Mouse (Mus musculus) adrenal gland, postnatal 36 days (tissue): Measurements from ENCODE around the gene Rsph3a. TPM values are rescaled to one million over a fixed set of nuclear protein-coding genes. Genes with fewer than 3 reads are reported as not detected.
"Not testable (repeated sequence)": the region's sequence is repeated elsewhere in the genome, so short reads cannot be mapped to it uniquely, and the experiment has no call there.

Source experiments
- DNase-seq, 2 experiments: peaks; one replicate each; pipeline ENCODE4 v3.0.0; 2021; ENCODE audit warnings: mixed read lengths in 1 of 2
- total RNA-seq, 2 experiments: library from RNA; stranded (reverse); gene quantifications; 2 replicates each; pipeline ENCODE4 v1.2.3; 2021

Gene Rsph3a
- total RNA-seq, 2 experiments from 2014 or later = 43.3 to 51.1 TPM

DNA sequence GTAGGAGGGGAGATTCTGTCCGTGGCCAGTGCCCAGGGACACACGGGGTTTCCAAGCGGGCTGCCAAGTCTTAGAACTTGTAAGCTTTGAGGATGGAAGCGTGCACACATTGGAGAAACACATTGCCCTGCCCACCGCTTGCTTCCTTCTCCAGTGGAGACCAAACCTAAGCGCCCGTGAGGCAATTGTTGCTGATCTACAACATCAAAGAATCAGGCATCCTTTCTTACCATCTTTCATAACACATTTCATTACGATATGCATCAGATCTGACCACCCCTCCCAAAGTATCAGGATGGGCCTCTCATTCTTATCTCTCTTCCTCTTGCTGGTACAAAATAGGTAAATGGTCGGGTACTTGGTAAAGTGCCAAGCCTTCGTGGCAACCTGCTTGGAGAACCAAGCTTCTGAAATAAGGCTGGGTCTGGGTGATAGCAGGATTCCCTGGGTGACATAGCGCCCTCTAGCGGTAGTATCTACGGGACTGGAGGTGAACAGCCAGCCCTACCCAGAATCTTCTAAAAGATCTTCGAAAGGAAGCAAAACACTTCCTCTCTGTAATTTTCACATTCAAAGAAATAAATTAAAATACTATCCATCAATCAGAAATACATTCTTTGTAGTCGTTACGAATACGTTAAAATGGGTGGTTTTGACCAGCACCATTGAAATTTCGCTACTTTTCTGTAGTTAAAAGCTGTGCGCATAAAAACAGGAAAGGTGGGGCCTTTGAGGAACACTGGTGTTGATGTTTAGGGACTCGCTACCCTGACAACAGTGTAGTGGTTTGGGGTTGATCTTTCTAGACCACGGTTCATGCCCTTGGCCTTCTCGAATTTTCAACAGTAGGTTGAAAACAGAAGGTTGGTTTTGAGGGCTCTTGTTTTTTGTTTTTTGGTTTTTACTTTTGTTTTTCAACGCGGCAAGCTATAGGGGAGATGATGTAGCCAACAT lies 17.6 kb upstream of the Rsph3a start:
- DNase-seq = peak; percentile 83 to 89

DNA sequence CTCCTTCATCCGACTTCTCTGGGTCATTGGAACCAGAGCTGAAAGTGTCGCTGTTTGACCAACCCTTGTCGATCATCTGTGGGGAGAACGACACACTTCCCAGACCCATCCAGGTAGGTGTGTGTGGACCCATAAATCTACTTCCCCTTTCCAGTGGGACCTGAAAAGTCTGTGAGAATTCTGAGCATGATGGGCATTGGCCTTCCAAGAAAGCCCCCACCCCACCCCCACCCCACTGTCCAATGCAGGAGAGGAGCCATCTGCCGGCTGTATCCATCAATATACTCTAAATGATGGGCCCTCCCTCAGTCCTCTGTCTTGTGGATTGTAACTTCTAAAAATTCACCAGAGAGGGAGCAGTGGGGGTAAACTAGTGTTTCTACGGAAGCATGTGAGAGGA lies 16.8 kb upstream of the Rsph3a start:
- DNase-seq = no peak

DNA sequence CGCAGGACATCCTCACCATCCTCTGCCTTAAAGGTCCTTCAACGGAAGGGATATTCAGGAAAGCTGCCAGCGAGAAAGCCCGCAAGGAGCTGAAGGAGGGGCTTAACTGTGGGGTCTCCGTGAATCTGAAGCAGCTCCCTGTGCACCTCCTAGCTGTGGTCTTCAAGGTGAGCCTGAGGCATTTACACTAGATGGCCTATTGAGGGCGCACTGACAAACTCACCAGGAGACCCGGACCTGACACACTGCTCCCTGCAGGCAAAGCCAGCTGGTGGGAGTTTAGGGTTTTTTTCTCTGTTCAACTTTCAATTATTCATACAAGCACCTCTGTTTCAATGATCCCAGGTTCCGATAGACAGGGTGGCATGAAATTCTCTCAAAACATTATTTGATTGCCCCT lies 16.1 kb upstream of the Rsph3a start:
- DNase-seq = no peak

DNA sequence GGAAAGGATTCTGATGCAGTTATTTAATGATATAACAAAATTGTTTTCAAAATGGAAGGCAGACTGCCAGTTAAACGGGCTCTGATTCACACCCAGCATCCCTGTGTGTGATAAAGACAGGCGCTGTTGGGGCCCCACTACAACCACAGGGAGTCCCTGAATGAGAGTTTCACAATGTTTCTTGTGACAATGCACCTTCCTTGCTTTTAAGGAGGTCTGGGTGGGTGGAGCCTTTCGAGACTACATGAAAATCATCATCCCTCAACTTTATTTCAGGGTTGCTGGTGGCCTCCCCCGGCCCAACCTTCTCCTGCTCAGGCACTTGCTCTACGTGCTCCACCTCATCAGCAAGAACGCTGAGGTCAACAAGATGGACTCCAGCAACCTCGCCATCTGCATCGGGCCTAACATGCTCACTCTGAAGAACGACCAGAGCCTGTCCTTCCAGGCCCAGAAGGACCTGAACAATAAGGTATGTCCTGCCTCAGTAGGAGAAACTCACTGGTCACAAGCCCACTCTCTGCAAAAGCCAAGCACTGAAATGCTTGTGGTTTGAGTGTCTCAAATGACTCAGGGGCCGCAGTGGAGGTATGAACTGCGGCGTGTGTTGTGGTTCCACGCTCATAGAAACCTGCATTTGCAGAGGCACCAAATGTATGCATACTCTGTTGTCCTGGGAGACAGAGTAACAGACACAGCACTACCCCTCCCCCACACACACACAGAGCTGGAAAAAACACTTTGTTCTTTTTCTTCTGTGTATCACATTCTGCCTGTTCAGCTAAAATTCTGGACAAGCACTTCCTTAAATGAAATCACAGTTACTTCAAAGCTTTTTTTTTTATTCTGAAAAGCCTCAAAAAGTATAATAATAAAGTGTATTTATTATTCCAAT lies 14.1 kb upstream of the Rsph3a start:
- DNase-seq = no peak

DNA sequence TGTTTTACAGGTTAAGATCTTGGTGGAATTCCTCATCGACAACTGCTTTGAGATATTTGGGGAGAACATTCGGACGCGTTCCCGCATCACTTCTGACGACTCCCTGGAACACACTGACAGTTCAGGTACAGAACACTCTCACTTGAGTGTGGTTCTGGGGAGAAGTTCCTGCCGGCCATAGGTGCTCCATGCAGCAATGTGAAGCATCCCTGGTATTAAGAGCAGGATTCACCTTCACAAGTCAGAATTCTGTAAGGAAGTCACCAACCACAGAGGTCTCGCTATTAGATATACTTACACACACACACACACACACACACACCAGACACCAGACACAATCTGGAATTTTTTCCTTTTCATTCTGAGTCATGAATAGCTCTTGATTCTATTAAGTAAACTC lies 13.3 kb upstream of the Rsph3a start:
- DNase-seq = not testable (repeated sequence)

DNA sequence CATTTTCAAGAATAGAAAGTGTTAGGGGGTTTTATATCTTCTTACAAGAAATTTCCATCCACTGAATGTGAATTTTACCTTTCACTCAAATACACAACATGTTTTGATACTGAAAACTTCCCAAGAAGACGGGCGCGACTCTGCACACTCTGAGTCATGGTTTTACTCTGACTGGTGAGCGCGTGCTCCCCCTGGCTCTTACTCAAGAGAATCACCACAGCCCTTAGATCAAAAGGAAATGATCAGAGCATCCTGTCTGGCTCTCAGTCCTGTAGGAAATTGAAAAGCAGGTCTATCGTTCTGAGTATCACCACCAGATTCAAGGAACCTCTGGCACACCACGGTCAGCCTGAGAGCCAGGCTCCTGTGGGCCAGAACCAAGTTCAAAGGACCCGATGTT lies 5.8 kb upstream of the Rsph3a start:
- DNase-seq = peak; percentile 61 to 67

DNA sequence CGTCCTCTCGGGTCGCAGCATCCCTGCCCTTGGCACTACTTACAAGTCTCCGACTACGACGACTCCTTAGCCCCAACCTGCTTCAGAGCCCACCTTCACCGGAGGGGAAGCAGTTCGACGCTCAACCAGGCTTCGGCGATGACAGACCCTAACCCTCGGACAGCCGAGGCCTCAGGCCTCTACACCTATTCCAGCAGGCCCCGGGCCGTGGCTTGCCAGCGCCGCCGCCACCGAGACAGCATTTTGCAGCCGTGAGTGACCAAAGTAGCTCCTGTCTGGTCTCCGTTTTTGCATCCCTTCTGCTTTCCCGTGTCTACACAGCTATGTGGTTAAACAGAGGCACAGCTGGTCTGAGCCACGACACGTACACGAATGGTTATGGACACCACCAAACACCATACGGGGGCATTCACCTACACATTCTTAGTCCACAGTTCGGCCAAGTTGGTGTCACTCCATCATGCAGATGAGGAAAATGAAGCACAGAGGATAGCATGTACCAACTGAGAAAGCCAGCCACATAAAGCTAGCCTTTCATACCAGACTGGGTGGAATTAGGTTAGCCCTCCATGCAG lies 726 bp downstream of the Rsph3a start:
- not testable (repeated sequence) for DNase-seq

DNA sequence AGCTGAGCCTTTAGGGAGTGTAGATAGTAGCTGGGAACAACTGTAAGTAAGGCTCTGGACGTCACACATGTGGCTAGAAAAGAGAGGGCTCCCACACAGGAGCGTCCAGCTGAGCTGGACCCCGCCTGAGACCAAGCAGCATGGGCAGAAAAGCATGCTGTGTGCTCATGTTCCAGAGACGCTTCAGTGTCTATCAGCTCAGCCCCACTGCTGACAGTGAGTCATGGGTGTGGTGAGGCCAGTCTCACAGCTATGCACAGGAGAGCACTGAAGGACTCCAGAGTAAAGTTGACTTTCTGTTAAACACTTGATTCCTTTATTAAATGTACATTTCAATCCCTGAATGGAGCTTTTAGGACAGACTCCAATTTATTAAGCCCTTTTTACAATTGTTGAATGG lies 5.9 kb downstream of the Rsph3a start:
- not testable (repeated sequence) for DNase-seq

DNA sequence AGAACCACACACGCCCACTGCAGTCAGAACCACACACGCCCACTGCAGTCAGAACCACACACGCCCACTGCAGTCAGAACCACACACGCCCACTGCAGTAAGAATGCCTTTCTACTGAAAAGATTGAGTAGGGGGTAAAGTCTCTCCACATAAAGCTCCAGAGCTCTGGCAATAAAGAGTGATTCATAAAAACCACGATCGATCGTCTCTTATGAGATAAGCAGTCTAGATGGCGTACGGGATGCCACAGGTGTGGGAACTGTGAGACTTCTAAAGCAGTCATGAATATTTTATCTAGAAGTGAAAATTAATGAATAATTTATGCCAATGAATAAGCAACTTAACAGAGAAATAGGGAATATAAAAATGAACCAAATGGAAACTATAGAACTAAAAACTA lies 11.8 kb downstream of the Rsph3a start:
- not testable (repeated sequence) for DNase-seq

DNA sequence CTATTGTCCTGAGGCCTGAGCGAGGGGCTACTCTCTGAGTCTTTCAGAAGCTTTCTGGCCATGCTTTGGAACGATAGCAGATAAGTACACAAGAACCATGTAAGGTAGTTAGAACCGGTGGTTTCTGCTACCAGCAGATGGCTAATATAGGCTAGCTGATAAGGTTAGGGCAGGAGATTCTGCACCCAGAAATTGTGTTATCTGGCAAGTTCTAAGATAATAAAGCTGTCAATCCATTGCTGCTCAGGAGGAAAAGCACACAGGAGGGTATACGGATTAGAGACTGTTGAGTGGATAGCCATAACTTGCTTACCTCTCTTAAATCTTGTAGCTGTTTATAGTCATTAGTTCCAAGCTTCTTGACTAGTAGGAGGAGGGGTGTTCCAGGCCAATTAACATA lies 17.9 kb downstream of the Rsph3a start:
- not testable (repeated sequence) for DNase-seq

DNA sequence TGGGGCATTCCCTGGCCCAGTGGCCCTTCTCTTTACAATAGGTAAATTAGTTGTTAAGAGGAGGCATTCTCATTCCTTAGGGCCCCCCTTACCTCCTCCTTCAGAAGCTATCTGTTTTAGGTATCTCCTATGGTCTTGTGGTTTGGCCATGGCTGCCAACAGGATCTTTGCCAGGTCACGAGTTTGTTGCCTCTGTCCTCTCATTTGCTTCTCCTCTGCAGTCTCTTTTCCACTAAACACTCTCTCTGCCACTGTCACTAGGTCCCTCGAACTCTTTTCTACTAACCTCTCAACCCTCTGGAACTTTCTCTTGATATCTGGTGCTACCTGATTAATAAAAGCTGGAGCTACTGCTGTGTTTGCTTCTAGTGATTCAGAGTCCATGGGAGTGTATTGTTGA lies 19.0 kb downstream of the Rsph3a start:
- not testable (repeated sequence) for DNase-seq

DNA sequence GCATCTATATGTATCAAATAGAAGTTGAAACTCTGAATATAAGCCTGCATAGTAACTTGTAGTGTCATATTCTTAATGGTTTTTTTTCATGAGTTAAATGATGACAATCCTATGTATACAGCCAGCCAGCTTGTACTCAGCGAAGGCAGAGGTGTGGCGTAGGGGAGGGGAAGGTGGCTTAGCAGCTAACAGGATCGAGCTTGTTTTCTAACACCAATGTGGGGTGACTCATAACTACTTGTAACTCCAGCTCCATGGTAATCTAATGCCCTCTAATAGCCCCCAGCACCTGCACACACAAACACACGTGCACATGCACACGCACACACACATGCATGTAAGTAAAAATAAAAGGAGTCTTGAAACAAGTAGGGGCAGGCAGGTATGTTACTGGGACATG lies 23.1 kb downstream of the Rsph3a start:
- not testable (repeated sequence) for DNase-seq

DNA sequence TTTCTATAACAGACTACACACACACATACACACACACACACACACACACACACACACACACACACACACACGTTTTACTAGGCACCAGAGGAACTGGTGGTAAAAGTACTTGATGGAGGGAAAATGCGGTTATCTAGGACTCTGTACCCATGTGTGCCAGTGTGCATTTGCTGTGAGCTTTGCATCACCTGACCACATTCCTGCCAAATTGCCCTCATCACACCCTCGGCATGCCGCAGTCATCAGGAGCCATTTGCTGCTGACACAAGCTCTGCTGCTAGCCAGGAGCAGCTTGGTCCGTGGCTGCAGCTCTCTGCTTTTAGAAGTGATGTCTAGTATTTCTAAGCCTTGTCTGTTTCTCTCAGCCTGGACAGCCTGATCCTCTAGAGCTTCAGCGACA lies 24.4 kb downstream of the Rsph3a start:
- not testable (repeated sequence) for DNase-seq

DNA sequence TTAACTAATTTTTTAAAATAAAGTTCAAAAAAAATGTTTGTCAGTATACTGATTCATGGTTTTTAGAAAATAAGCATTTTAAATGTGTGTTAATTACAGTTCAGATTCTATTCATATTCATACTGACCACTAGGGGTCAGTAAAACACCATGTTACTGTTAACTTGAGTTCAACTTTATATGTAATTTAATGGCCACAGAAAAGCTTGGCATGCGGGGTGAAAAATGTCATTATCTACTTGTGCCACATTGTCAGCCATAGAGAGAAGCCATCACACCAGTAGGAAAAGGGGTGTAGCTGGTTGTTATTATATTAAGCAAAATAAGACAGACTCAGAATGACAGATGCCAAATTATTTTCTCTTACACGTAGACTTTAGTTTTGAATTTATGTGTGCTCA lies 38.1 kb downstream of the Rsph3a start:
- not testable (repeated sequence) for DNase-seq

DNA sequence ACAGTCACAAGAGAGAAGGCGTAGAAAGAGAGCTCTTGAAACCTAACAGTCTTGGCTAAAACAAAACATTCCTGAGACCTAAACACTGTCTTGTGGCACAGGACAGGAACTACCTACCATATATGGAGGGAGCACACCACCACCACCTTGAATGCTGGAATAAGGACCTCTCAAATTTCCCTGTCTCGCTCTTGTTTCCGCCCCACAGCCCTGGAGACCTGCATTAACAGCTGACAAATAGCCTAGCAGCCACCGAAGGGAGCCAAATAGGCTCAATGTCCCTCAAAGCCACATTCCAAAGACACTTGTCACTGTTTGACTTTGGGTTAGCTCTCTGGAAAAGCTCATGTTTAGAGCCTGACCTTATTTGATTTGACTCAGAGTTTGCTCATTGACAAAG lies 40.2 kb downstream of the Rsph3a start:
- DNase-seq = peak in 1 of 2 experiments; percentile 11

DNA sequence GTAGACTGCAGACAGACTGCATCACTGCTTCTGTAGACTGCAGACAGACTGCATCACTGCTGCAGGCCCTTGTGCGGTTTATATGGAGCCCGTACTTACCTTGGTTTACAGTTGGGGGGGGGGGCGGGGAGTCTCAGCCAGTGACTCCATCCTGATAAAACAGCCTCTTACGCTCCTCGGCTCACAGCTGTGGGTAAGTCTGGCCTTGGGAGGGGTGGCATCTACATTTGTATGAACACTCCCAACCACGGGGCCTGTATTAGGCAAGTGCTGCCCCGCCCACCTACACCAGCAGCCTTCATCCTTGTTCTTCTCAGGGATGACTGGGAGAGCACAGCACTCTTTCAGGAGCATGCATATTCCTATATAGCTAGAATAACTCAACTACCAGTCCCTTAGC lies 41.6 kb downstream of the Rsph3a start:
- peak in 1 of 2 experiments; percentile 15 for DNase-seq

DNA sequence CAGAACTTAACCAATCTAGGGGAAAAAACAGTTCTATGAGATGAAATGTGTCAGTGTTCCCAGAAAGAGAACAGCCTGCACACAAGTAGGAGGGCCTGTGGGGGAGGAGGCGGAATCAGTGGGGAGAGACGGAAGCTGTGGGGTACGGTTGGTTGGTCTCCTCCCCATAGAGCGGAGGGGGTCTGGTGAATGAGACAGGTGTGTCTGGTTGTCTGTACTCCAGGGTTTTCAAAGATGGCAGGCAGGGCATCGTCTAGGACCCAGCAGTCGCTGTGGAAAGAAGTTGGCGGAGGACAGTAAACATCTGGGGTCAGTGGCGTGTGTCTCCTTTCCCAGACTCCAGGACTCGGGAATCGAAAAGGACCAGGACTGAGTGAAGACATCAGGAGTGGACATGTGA lies 57.8 kb downstream of the Rsph3a start:
- not testable (repeated sequence) for DNase-seq

DNA sequence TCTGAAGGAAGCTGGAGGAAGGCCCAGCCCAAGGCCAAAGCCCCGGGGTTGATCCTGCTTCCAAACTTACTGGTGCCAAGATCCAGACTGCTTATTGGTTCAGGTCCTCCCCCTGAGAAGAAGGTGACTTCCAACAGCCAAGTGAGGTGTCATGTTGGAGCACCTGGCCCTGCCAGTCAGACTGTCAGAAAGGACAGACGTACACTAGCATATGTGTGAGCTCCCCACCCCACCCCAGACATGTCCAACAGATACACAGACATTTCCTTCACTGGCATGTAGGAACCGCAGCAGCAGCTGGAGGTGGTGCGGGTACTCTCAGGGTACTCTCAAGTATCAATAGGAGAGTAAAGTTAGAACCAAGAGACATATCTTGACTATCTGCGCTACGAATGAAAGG lies 61.4 kb downstream of the Rsph3a start:
- DNase-seq = not testable (repeated sequence)

DNA sequence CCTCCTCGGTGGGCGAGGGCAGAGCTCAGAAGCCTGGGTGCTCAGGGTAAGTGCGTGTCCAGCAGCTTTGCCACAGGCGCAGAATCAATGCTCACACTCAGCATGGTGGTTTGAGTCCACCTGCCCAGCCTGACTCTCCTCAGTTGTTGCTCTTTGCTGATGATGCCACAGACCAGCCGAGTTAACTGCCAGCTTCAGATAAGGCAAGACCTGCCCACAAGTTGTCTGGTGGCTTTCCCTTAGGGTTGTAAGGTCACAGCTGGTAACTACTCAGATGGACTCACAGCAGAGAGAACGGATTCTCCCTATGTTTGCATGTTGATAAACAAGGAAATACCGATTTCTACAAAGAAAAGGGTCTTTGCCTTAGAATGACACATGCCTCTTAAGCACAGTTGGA lies 64.2 kb downstream of the Rsph3a start:
- not testable (repeated sequence) for DNase-seq

DNA sequence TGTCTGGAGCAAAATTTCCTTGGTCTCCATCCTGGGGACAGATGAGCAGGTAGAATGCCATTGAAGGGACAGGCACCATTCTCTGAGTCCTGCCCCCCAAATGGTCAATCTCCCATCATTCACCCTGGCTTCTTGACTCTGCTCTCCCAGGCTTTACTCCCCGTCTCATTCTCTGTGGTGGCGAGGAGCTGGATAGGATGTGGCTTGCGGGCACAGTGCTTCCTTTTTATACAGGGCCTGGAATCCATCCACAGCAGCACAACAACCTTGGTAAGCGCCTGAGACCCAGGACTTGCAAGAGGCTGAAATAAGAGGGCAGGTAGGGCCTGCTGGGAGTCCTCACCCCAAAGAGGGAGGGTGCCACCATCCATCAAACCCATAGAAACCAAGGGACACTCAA lies 68.6 kb downstream of the Rsph3a start:
- not testable (repeated sequence) for DNase-seq

DNA sequence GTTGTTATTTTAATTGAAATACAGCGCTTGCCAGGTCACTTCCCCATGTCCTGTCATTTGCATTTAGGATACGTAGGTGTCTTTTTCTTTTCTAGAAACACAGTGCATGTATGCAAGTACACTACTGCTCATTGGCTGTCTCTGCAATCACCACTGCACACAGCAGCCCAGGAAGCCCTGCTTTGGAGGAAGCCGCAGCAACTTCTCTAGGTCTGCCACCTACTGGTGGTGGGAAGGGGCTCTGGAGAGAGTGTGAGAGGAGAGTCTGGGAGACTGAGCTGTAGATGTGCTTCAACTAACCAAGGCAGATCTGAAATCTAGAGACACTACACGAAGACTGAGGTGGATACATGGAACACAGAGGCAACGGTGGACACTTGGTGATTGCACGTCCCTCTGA lies 77.3 kb downstream of the Rsph3a start:
- not testable (repeated sequence) for DNase-seq

DNA sequence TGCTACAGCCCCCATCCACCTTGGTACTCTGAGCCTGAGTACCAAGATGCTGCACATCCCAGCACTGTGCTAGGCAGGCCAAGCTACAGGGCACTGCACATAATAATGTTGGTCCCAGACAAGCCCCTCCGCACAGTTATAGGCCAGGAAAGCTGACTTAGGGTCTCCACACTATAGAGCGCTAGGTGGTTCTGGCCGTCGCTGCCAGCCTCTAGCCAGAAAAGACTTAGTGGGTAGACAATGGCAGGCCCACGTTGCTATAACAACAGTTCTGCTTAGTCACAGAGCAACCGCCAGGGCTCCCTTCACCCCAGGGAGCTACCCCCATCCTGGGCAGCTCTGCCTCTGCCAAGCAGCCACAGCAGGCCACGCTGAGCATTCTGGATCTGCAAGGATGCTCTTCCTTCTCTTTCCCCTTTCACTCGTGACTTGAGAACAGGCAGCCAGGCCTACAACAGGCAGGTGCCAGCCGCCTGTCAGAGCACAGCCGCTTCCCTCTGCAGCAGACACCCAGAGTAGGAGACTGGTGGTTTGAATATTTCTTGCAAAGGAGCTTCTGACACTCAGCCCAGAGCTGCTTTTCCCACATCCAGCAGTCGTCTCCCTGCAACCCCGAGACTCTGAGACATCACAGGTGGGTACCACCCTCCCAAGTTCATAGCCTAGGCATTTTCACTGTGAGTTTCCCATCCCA lies 82.2 kb downstream of the Rsph3a start:
- not testable (repeated sequence) for DNase-seq
